Mouse (Mus musculus) heart, adult 2 months (tissue): ENCODE measurements around the gene Lpcat2.

Experiments
- CTCF ChIP-seq: fragments of 200-600 bp; IDR thresholded peaks from 2 replicates; pipeline ENCODE4 v1.8.1; 2022; ENCODE audit warnings: antibody characterized with exemption, mild to moderate bottlenecking, moderate library complexity
- EP300 ChIP-seq: fragments of 200-500 bp; IDR thresholded peaks from 2 replicates; pipeline ENCODE4 v1.6.1; 2011; ENCODE audit warnings: low read depth, low read length, control low read depth; ENCODE audit not compliant: insufficient read depth

DNA sequence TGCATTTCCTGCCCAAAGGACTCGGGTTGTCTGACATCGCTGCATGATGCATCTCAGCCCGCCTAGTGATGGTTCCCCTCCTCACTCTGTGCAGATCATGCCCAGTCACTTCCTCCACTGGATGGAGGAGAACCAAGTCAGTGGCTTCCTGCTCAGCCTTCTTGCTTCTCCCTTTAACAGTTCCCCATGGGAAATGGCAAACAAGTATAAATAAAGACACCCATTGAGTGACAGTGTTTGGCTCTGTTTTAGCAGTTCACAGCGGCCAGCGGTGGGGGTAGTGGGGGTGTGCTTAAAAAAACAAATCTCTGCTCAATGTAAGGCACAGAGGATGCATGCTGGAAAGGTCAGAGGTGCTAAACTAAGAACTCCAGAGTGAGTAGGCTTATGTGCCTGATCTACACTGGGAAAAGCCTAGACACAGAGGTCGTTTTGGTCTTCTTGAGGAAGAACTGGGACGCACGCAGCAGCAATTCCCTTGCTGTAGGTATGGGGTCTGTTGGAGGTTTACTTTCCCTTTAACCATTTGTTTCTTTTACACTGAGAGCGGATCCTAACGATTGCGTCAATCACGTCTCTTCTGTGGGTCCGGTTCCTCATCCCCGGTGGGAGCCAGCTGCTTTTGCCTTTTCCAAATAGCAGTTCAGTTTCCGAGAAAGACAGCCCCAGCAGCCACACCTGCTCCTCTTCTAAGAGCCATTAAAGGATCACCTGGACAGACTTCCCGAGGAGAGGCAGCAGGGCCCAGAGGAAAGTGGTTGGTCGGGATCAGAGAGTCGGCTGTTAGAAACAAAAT lies 1.8 kb upstream of the Lpcat2 start:
- TF ChIP-seq EP300: no peak
- no peak for TF ChIP-seq CTCF
